Comparison of ENCODE assay signal across 9 mouse cellular contexts in the genomic region with DNA sequence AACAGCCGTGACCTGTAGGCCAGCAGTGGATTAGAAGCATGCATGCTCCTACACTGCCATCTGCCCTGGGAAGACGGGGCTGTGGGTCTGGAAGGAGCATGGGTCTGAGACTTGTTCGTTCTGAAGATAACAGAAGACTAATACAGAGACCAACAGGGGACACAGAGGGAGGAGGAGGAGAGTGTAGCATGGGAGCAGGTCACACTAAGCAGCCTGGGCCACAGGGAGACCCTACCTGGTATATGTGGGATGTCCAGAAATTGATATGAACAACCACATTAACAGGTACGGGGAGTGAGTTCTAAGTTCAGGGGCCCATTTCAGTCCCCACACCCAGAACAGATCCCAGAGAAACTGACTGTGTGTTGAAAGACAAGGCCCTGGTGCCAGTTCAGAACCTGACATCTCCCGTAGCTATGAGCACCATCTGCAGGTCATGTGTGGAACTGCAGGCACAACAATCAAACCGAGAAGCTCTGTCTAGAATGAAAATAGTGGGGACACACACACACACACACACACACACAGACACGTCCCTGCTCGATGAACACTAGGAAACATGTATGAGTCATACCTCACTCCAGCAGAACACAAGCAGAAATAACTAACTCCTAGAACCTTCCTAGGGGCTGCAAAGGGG.
DNase-seq lines count a peak whose midpoint lies in the region; ATAC-seq lines count a peak whose summit lies in the region.
"Had no signal": no experiment of that assay in that cellular context is flagged by ENCODE, and none has a peak within 500 bp of the region (broad histone marks: within the 10 kb centered on the region; RNA-seq: fewer than 3 reads in every experiment).

No protein-coding gene starts in this region.

- no peak overlapping the region for H3K4me3 ChIP-seq in heart, embryonic 10.5 days
- H3K4me3 ChIP-seq: neural tube, embryonic 12.5 days had no signal

- H3K27me3 ChIP-seq in heart, embryonic 10.5 days (ENCODE audit: insufficient read depth, poor library complexity, severe bottlenecking): peaks cover 9% of the 10 kb centered on the region
- H3K27me3 ChIP-seq: neural tube, embryonic 12.5 days had no signal

- no peak overlapping the region for H3K27ac ChIP-seq in heart, embryonic 10.5 days
- H3K27ac ChIP-seq: neural tube, embryonic 12.5 days had no signal

- no peaks in the 10 kb centered on the region for H3K4me1 ChIP-seq in heart, embryonic 10.5 days
- H3K4me1 ChIP-seq: neural tube, embryonic 12.5 days had no signal

- peak; percentile 63 for ATAC-seq in megakaryocyte, adult 5-6 weeks (ENCODE audit: poor library complexity, severe bottlenecking)

- H3K36me3 ChIP-seq in heart, embryonic 10.5 days: no peaks in the 10 kb centered on the region
- H3K36me3 ChIP-seq: neural tube, embryonic 12.5 days had no signal

- H3K9me3 ChIP-seq in heart, embryonic 10.5 days: no peaks in the 10 kb centered on the region
- H3K9me3 ChIP-seq: neural tube, embryonic 12.5 days had no signal

- 37% methylated on average over 8 of the region's 8 CpGs for WGBS in heart, embryonic 10.5 days

- peak; percentile 12 to 24 for DNase-seq in heart, adult 9 months (ENCODE audit: low spot score in 2 of 2)
- DNase-seq in heart, embryonic 10.5 days (ENCODE audit: low spot score): no peak
- peak; percentile 81 for DNase-seq in ZHBTc4 (ENCODE audit: low read depth, low spot score)
- peak; percentile 82 to 89 for DNase-seq in cerebellum, postnatal 36 days
- DNase-seq in frontal cortex, postnatal 36 days (ENCODE audit: low spot score in 2 of 2): peak; percentile 80 to 88
- peak; percentile 92 to 93 for DNase-seq in layer of hippocampus, postnatal 10 days (ENCODE audit: low spot score in 2 of 2)
- peak; percentile 63 to 72 for DNase-seq in right cerebral cortex, postnatal 36 days (ENCODE audit: low spot score in 2 of 2)
